Mouse (Mus musculus): ENCODE results near the gene Ttyh2. TPM values are rescaled to one million over a fixed set of nuclear protein-coding genes. Genes with fewer than 3 reads are reported as not detected.

Gene Ttyh2
- polyA plus RNA-seq, 1 experiment from 2014 or later, result 11.4 TPM

Other genes with a start within 250 kb of the Ttyh2 start
- 509 and 560 TPM in 2 replicates for gene Rpl38, start 6.9 kb upstream of the Ttyh2 start, polyA plus RNA-seq (2015; fragmentation: Nextera tagmentation; extraction: Ambion mirVana)
- gene Dnaic2, start 52.0 kb downstream of the Ttyh2 start, polyA plus RNA-seq (2015; fragmentation: Nextera tagmentation; extraction: Ambion mirVana), result 1.1 and 1.3 TPM in 2 replicates
- gene Kif19a, start 90.0 kb downstream of the Ttyh2 start, polyA plus RNA-seq (2015; fragmentation: Nextera tagmentation; extraction: Ambion mirVana), result 0.16 and 0.25 TPM in 2 replicates
- not detected in 2 replicates for gene Btbd17, start 120.5 kb downstream of the Ttyh2 start, polyA plus RNA-seq (2015; fragmentation: Nextera tagmentation; extraction: Ambion mirVana)
- not detected in 2 replicates for gene Gpr142, start 123.5 kb downstream of the Ttyh2 start, polyA plus RNA-seq (2015; fragmentation: Nextera tagmentation; extraction: Ambion mirVana)
- 14.5 and 15.4 TPM in 2 replicates for gene Gprc5c, start 175.7 kb downstream of the Ttyh2 start, polyA plus RNA-seq (2015; fragmentation: Nextera tagmentation; extraction: Ambion mirVana)
- 1.2 and 1.4 TPM in 2 replicates for gene Cd300a, start 214.6 kb downstream of the Ttyh2 start, polyA plus RNA-seq (2015; fragmentation: Nextera tagmentation; extraction: Ambion mirVana)